Mouse (Mus musculus) intestine, embryonic 15.5 days (tissue): ENCODE measurements around the gene Golga7b. TPM values are rescaled to one million over a fixed set of nuclear protein-coding genes. Genes with fewer than 3 reads are reported as not detected.

Source experiments
- ATAC-seq: fragments of 200-750 bp; cut with Nextera tagmentation; 2 replicates; pipeline ENCODE4 v1.8.0; 2017; ENCODE audit warnings: moderate TSS enrichment, moderate library complexity
- H3K27ac ChIP-seq: fragments of 300-500 bp; sonication (generic); 2 replicates; pipeline ENCODE4 v1.5.1; 2015; ENCODE audit warnings: mild to moderate bottlenecking, inconsistent platforms
- H3K27me3 ChIP-seq: fragments of 300-500 bp; sonication (generic); replicated peaks from 2 replicates; pipeline ENCODE4 v1.6.1; 2015; ENCODE audit warnings: inconsistent platforms
- H3K36me3 ChIP-seq: fragments of 300-500 bp; sonication (generic); 2 replicates; pipeline ENCODE4 v1.6.1; 2015; ENCODE audit warnings: inconsistent platforms
- H3K4me1 ChIP-seq: fragments of 300-500 bp; sonication (generic); replicated peaks from 2 replicates; pipeline ENCODE4 v1.6.1; 2015; ENCODE audit warnings: inconsistent platforms
- H3K4me2 ChIP-seq: fragments of 300-500 bp; sonication (generic); replicated peaks from 2 replicates; pipeline ENCODE4 v1.6.1; 2015; ENCODE audit warnings: mild to moderate bottlenecking, inconsistent platforms
- H3K4me3 ChIP-seq: fragments of 300-500 bp; sonication (generic); replicated peaks from 2 replicates; pipeline ENCODE4 v1.5.1; 2015; ENCODE audit warnings: inconsistent platforms
- H3K9ac ChIP-seq: fragments of 300-500 bp; sonication (generic); 2 replicates; pipeline ENCODE4 v1.6.1; 2015; ENCODE audit warnings: inconsistent platforms
- H3K9me3 ChIP-seq: fragments of 300-500 bp; sonication (generic); 2 replicates; pipeline ENCODE4 v1.6.1; 2016; ENCODE audit warnings: inconsistent platforms
- WGBS: fragments of 180-500 bp; shearing (Covaris S2); methylation state at CpG from one replicate; pipeline ENCODE4 v1.1.7; 2015; 5-methylcytosine and 5-hydroxymethylcytosine counted together
- polyA plus RNA-seq: library from polyadenylated mRNA; unstranded; fragments of >200 nt; fragmentation: Nextera tagmentation; extraction: Ambion mirVana; gene quantifications from 2 replicates; pipeline ENCODE4 v1.2.1, GENCODE M21; 2015

Gene Golga7b
- polyA plus RNA-seq, 1 experiment from 2014 or later, result 1.1 TPM

DNA sequence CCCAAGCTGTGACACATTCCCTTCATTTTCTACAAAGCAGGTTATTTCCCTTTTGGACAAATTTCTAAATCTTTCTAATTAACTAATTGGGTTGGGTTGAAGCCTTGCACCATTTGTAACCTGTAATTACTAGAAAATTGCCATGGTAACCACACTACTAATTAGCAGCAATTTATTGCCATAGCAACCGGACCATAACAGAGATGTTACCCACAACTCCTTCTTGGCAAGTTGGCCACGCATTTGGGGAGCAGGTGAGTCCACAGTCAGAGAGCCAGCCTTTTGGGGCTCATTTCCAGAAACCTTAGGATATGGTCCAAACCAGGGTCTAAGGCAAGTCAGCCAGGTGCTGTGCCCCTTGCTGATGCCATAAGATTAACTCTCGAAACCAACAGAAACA, 64.8 kb downstream of the Golga7b start:
- peaks cover 3% of the 10 kb centered on the region; the same call in 1 of the 2 replicates for H3K4me1 ChIP-seq
- 72% methylated on average over 3 of the region's 3 CpGs for WGBS
- H3K9me3 ChIP-seq, result no peaks in the 10 kb centered on the region
- H3K27ac ChIP-seq, result no peak overlapping the region
- no peaks in the 10 kb centered on the region for H3K27me3 ChIP-seq
- no peaks in the 10 kb centered on the region for H3K36me3 ChIP-seq
- H3K4me2 ChIP-seq, result no peak overlapping the region
- no peak overlapping the region for H3K4me3 ChIP-seq
- no peak overlapping the region for H3K9ac ChIP-seq
- no peak for ATAC-seq

DNA sequence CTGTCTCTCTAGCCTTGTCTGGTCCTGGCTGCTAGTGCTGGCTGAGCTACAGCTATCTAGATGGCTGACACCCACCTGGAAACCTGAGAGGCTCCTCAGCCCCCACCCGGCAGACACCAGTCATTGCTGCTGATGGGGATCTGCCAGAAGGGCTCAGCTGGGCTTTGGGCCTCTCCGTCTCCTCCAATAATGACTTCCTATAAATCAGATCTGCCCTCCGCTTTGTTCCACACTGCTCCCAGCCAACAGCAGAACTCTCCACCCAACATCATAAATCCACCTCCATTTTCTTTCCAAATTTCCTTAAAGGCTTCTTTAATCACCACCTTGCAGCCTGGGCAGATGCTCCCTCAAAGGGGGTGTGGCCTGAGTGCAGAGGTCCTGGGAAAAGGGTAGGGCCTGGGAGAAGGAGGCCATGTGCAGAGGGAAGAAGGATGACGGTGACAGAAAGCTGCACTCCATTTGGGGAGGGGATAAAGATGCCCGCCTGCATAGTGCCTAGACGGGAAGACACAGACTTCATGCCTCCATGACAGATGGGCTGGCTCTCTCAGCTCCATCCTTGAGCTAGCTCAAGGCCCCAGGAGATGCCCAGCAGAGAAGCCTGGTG, 67.8 kb downstream of the Golga7b start:
- Histone ChIP-seq H3K9ac (no peak overlapping the region), H3K36me3 (no peaks in the 10 kb centered on the region), H3K4me1 (peaks cover 3% of the 10 kb centered on the region; the same call in 1 of the 2 replicates), H3K4me3 (no peak overlapping the region), H3K27ac (no peak overlapping the region), H3K4me2 (no peak overlapping the region), H3K9me3 (no peaks in the 10 kb centered on the region), H3K27me3 (no peaks in the 10 kb centered on the region; the same call in 1 of the 2 replicates)
- 62% methylated on average over 6 of the region's 6 CpGs for WGBS
- no peak for ATAC-seq

DNA sequence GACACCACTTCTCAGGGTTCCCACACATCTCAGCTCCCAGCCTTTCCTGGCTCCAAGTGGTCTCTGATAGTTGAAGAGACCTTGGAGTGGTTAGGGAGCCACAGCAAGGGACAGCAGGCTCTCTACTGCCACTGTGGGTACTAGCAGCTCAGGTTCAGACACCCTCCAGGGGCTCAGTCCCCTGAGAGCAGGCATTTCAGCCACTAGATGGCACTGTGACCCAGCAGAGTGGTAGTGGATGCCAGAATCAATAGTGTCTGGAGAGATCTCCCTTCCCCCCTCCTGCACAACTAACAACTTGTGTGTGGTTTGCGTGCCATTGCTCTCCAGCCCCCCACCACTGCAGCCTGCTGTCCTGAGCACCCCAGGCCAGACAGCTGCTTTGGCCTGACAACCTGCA, 68.5 kb downstream of the Golga7b start:
- Histone ChIP-seq H3K9ac (no peak overlapping the region), H3K9me3 (no peaks in the 10 kb centered on the region), H3K4me2 (no peak overlapping the region), H3K27ac (no peak overlapping the region), H3K4me1 (peaks cover 3% of the 10 kb centered on the region; the same call in 1 of the 2 replicates), H3K36me3 (no peaks in the 10 kb centered on the region), H3K27me3 (no peaks in the 10 kb centered on the region; the same call in 1 of the 2 replicates), H3K4me3 (no peak overlapping the region)
- peak; percentile 76 for ATAC-seq
- WGBS, result 6% methylated on average over 1 of the region's 1 CpGs

GRCm38 (mm10) chr19:42316525-42316924, 69.2 kb downstream of the Golga7b start:
- 82% methylated on average over 2 of the region's 2 CpGs for WGBS
- H3K9ac ChIP-seq, result no peak overlapping the region
- no peak; the same call in 1 of the 2 replicates for ATAC-seq
- H3K9me3 ChIP-seq, result no peaks in the 10 kb centered on the region
- no peak overlapping the region for H3K4me3 ChIP-seq
- H3K36me3 ChIP-seq, result no peaks in the 10 kb centered on the region
- peaks cover 3% of the 10 kb centered on the region; the same call in 1 of the 2 replicates for H3K4me1 ChIP-seq
- H3K27me3 ChIP-seq, result no peaks in the 10 kb centered on the region; the same call in 1 of the 2 replicates
- H3K27ac ChIP-seq, result no peak overlapping the region
- H3K4me2 ChIP-seq, result no peak overlapping the region

DNA sequence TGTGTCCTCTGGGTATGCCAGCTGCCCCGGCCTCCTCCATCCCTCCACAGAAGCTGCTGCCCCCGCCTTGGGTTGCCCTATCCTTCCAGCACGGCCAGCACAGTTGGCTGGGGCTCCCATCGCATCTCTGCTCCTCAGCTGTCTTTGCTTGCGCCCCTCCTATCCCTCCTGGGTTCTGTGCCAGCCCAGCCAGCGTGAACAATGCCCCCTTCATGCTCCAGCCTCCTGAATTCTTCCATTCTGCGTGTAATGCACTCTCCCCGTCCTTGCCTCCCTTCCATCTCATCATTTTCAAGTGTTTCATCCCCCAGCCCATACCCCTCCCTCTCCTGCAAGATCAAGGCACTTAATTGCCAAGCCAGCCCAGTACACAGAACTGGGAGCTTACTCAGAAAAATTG, 69.6 kb downstream of the Golga7b start:
- H3K4me2 ChIP-seq, result no peak overlapping the region
- no peaks in the 10 kb centered on the region; the same call in 1 of the 2 replicates for H3K27me3 ChIP-seq
- H3K36me3 ChIP-seq, result no peaks in the 10 kb centered on the region
- no peak overlapping the region for H3K27ac ChIP-seq
- no peaks in the 10 kb centered on the region for H3K9me3 ChIP-seq
- H3K4me3 ChIP-seq, result no peak overlapping the region
- peaks cover 3% of the 10 kb centered on the region; the same call in 1 of the 2 replicates for H3K4me1 ChIP-seq
- peak; percentile 43; the same call in 1 of the 2 replicates for ATAC-seq
- WGBS, result 65% methylated on average over 8 of the region's 8 CpGs
- H3K9ac ChIP-seq, result no peak overlapping the region

- peaks cover 3% of the 10 kb centered on the region; the same call in 1 of the 2 replicates for H3K4me1 ChIP-seq
- no peak for ATAC-seq
- no peak overlapping the region for H3K4me2 ChIP-seq
- H3K4me3 ChIP-seq, result no peak overlapping the region
- H3K9ac ChIP-seq, result no peak overlapping the region
- WGBS, result 45% methylated on average over 18 of the region's 18 CpGs
- no peaks in the 10 kb centered on the region for H3K9me3 ChIP-seq
- no peak overlapping the region for H3K27ac ChIP-seq
- no peaks in the 10 kb centered on the region for H3K36me3 ChIP-seq
- no peaks in the 10 kb centered on the region; the same call in 1 of the 2 replicates for H3K27me3 ChIP-seq
Measured at GRCm38 (mm10) chr19:42317648-42318425, 70.5 kb downstream of the Golga7b start.

Other genes with a start within 250 kb of the Golga7b start
- 0.18 TPM in 1 of 2 replicates, not detected in the other for gene Ankrd2, start 211.6 kb upstream of the Golga7b start, polyA plus RNA-seq
- gene Hoga1, start 202.0 kb upstream of the Golga7b start, polyA plus RNA-seq, result 1.6 and 1.7 TPM in 2 replicates
- not detected in 2 replicates for gene 4933411K16Rik, start 195.3 kb upstream of the Golga7b start, polyA plus RNA-seq
- gene Morn4, start 161.2 kb upstream of the Golga7b start, polyA plus RNA-seq, result 15.4 and 16.5 TPM in 2 replicates
- 23.4 and 23.6 TPM in 2 replicates for gene Pi4k2a, start 157.1 kb upstream of the Golga7b start, polyA plus RNA-seq
- 36.4 and 40.7 TPM in 2 replicates for gene Avpi1, start 118.5 kb upstream of the Golga7b start, polyA plus RNA-seq
- gene Marveld1, start 100.2 kb upstream of the Golga7b start, polyA plus RNA-seq, result 9.4 and 12.3 TPM in 2 replicates
- 20.6 and 21.5 TPM in 2 replicates for gene Zfyve27, start 83.6 kb upstream of the Golga7b start, polyA plus RNA-seq
- gene Sfrp5, start 45.3 kb upstream of the Golga7b start, polyA plus RNA-seq, result 9.2 and 14.0 TPM in 2 replicates
- gene Crtac1, start 184.2 kb downstream of the Golga7b start, polyA plus RNA-seq, result 5.3 and 5.8 TPM in 2 replicates